Mouse (Mus musculus): ENCODE measurements around the gene Syne2.

Syne2 gene

DNA sequence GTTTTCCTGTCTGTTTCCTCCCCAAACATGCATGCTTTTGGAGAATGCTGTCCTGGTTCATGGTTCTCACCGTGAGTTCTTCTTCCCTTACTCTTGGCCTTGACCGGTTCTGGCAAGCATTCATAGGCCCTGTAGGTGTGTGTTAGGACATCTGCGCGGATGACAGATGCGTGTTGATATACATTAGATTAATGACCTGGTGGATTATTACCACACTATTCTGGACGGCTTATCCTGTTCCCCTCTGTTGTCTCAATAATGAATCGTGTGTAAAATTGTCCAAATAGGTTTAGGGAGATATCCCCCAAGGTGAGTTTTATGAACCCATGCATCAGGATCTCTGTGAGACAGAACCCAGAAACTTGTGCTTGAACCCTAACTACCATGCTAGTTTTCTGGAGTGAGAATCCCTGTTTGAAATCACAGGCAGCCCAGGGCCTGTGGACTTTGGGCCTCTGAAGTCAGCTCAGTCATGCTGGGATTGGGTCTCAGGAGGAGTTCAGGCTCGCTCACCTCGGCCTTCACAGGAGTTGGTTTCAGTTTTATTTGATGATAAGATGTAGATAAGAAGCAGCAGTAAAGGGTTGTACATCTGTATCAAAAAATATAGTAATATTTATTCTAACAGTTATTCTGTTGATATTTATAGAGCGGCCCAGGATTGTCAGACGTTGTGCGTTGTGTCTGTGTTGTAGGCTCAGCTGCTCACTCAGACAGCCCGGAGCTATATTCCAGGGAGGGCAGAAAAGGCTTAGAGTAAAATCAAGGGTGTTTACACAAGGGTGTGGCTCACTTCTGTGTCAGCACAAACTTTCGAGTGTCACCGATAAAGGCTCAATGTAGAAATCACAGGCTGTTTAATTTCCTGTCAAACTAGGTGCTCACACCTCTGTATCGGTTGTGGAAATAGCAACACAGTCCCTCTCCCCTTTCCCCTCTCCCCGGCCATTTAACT is 48.8 kb downstream of the Syne2 start:
- in situ Hi-C loops (cut with MboI, MseI): no loop called here

DNA sequence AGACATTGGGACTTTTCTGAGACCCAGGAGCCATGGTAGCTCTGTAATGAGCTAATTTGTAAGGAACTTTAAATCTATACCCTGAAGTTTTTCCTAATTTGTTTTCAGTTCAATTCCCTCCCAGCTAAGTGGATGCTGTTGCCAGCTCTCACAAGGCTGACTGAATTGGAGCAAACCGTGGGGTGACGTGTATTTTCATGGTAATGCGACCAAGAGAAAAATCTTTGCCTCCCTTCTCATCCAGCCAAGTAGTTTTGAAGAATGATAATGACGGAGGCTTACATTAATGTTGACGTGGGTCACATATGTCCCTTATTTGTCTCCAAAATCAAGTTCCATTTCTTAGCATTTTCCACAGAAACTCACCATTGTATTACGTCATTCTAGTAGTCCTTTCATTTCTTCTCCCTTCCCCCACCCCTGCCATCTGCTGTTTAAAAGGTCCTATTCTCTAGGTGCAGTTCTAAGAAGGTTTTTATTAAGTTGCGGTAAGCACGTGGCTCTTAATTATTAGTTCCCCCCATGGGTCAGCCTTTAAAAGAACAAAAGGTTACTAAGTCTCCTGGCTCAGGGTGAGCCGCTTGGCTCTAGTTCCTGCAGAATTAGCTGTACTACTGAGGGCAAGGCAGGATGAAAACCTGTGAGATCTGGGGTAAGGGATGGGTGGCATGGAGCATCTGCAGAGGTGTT is 55.8 kb downstream of the Syne2 start:
- in situ Hi-C loops (cut with MboI, MseI): no loop called here

DNA sequence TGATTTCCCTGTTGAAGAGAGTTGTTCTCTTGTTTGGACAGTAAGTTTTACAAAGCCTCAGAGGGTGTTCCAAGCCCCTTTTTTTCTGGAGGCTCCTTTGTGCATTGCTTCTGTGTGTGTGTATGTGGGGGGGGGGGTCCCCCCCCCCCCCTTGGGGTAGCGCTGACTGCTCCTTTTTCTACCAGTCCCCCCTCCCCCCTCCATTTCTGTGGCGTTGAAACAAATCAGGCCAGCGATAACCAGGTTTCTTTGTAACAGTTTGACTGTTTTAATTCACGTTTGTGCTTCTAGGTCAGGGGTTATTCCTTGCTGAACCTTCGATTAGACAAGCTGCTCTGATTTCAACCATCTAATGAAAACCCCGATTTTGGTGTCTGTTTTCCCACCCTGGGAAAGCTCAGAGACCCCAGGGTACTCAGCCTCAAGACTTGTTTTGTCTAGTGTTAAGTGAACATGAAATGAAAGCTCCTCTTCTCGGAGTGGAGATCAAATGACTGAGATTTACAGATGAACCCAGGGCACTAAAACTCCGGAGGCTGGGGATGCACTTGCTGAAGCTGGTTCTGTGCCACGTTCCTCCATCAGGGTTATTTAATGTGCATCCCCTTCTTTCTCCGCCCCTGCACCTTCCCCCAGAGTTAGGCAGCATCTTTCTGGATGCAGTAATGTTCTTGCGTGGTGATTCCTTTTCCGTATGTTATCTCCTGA is 56.5 kb downstream of the Syne2 start:
- in situ Hi-C loops (cut with MboI, MseI): no loop called here

DNA sequence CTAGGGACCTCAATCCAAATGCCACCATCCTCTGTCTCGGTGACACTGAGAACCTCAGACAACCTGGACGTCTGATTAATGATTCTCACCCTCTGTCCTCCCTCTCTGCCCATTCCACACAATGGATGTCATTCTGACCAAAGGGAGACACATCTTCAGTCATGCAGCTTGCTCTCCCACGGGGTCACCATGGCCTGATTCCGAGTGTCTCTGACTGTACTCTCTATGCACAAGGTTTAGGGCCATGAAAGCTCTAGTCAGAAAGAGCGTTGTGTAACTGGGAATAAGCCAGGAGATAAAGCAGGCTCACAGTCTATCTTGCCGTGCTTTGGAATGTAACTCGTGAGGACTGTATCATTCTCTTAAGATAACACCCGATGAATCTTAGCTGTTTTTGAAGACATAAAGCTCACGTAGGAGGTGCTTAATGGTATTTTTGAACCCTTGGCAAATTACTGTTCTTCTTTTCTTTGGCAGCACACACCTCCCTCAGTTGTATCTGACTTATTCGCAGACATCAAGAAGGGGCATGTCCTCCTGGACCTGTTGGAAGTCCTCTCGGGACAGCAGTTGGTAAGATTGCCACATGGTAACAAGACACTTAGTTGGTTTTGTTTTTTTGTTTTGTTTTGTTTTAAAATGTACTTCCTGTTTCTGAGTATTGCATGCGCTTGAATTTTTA is 61.8 kb downstream of the Syne2 start:
- in situ Hi-C loops (cut with MboI, MseI): no loop called here

DNA sequence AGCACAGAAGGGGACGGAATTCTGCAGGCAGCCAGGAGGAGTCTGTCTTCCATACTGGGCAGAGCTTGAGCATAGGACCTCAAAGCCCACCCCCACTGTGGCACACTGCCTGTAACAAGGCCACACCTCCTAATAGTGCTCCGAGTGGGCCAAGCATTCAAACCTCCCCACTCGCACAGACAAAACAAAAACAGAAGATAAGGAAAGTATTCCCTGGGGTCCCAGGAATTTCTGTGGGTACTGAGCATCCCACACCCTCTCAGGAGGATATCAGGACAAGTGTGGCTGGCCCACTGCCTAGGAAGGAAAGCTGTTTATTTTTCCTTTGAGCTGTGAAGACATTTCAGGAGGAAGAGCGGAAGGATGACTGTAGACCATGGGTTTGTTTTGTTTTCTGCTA is 63.6 kb downstream of the Syne2 start:
- in situ Hi-C loops (cut with MboI, MseI): no loop called here

DNA sequence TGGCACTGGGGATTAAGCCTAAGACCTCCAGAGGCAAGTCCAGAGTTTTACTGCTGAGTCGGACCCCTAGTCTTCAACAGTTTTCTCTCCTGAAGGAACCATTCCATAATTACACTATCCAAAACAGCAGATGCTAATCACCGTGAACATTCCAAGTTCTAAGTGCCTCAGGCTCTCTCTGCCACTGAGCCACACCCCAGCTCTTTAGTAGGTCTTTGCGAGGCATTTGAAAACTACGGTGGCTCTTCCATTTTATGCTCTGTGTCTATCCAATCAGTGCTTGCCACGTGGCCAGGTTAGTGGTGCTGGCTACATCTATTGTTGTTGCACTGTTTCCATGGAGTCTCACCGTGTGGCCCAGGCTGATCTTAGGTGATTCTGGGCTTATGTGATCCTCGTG is 68.2 kb downstream of the Syne2 start:
- in situ Hi-C loops (cut with MboI, MseI): no loop called here

DNA sequence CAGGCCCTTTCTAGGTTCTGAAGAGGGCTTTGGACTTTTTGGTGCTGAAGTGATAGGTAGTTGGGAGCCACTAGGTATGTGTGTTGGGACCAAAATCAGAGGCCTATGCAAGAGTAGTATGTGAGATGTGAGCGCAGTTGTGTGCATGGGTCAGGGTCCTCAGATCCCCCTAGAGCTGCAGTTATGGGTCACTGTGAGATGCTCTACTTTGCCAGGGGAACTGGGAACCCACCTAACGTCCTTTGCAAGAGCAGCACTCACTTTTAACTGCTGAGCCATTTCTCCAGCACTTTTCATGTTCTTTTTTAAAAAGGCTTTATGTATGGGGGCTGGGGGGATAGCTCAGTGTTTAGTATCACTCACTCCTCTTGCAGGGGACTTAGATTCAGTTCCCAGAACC is 69.0 kb downstream of the Syne2 start:
- in situ Hi-C loops (cut with MboI, MseI): no loop called here

DNA sequence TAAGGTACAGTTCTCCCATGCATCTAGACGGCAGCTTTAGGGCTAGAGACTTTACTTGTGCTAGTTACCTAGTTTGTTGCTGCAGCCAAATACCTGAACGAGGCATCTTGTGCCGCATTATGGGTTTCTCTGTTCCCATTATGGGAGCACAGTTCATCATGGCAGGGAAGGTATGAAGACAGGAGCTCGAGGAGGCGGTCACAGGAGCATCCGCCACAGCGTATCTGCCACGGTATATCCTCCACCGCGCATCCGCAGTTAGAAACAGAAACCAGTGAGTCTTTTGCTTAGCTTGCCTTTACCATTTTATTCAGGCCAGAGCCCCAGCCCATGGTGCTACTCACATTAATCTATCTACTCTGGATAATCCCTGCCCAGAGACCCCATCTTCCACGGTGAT is 70.8 kb downstream of the Syne2 start:
- in situ Hi-C loops (cut with MboI, MseI): no loop called here

DNA sequence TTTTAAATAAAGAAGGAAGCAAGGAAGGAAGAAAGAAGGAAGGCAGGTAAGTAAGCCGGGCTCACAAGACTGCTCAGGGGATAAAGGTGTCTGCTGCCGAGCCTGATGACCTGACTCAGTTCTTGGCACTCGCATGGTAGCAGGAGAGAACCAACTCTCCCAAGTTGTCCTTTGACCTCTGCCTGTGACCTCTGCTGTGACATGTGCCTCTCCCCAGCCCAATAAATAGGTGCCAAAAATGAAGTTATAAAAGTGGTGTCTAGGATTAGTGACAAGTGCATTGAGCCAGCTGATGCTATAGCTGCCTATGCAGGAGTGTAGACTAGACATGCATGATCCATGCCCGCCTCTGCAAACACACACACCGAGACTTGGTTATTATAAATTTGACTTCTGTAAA is 73.3 kb downstream of the Syne2 start:
- in situ Hi-C loops (cut with MboI, MseI): loop anchor here (5.0 kb wide), 1 partner anchor 99 kb away; no protein-coding TSS in a partner anchor

DNA sequence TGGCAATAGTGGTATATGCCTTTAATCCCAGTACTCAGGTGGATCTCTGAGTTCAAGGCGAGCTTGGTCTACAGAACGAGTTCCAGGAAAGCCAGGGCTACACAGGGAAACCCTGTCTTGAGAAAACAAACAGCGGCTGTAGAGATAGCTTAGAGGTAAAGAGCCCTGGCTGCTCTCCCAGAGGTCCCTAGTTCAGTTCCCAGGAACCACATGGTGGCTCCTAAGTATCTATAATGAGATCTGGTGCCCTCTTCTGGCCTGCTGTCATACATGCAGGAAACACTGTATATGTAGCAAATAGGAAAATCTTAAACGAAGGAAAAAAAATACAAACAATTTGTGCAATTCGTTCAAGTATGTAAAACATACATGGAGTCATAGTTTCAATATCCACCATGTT is 75.5 kb downstream of the Syne2 start:
- in situ Hi-C loops (cut with MboI, MseI): loop anchor here (5.0 kb wide), 1 partner anchor 101 kb away; no protein-coding TSS in a partner anchor

DNA sequence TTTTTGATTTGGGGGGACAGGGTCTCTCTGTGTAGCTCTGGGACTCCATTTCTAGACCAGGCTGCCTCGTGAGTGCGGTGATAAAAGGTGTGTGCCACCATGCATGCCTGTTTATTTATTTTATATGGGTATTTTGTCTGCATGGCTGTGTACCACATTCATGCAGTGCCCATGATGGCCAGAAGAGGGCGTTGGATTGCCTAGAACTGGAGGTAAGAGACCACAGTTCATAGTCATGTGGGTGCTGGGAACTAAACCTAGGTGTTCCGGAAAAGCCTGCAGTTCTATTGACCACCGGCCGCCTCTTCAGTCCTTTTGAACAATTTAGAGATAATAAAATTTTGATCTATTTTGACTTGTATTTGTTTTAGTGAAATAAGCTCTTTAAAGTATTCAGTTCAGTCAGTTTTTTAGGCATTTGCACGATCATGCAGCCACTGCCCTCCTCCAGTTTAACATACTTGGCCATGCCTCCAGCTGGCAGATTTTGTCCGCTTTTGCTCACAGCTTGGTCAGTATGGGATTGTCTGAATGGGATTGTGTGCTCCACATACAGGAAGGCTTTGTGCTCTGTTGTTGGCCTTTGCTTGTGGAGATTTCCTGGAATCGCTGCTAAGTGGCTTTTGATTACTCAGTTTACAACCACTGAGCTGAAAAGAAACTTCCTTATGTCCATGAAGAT is 76.5 kb downstream of the Syne2 start:
- in situ Hi-C loops (cut with MboI, MseI): loop anchor here (5.0 kb wide), 1 partner anchor 102 kb away; no protein-coding TSS in a partner anchor

DNA sequence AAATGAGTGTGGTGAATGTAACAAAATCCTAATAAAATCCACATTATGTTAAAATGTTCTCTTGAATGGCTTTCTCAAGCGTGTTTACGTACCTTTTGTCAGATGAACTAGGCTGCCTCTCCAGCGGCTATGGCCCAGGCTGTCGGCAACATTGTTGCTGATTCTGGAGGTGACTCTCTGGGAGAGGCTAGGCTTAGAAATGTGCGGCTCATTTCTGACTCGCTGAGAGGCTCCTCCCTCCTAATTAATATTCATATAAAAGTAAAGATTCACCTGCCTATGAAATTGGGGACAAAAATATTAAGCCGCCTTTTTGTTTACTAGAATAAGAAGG is 77.0 kb downstream of the Syne2 start:
- in situ Hi-C loops (cut with MboI, MseI): loop anchor here (5.0 kb wide), 1 partner anchor 103 kb away; no protein-coding TSS in a partner anchor

DNA sequence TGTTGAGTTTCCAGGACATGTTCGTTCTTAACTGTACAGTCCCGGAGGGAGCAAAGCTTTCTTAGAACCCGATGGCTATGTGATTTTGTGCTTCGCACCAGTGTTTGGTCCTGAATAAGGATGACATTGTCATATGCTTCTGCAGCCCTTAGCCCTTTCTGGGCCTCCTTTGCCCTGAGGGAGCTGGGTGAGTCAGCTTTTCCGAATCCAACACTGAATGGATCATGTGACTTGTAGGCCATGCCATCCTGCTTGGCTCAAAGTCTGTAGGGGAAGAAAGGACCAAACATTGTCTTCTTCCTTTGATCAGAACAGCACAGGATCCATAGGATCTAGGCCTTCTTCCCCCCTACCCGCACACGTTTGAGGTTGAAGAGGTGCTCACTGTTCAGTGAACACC is 79.9 kb downstream of the Syne2 start:
- in situ Hi-C loops (cut with MboI, MseI): no loop called here

DNA sequence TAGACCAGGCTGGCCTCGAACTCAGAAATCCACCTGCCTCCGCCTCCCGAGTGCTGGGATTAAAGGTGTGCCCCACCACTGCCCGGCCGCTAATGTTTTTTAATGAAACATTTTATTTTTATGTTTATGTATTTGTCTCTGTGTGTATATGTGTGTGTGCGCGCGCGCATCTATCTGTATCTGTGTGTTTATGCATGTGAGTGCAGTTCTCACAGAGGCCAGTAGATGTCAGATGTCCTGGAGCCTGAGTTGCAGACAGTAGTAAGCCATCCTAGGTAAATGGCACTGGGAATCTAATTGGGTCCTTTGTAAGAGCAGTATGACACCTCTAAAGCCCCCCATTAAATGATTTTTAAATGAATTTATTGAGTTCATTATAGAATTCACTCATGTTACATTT is 83.8 kb downstream of the Syne2 start:
- in situ Hi-C loops (cut with MboI, MseI): no loop called here

DNA sequence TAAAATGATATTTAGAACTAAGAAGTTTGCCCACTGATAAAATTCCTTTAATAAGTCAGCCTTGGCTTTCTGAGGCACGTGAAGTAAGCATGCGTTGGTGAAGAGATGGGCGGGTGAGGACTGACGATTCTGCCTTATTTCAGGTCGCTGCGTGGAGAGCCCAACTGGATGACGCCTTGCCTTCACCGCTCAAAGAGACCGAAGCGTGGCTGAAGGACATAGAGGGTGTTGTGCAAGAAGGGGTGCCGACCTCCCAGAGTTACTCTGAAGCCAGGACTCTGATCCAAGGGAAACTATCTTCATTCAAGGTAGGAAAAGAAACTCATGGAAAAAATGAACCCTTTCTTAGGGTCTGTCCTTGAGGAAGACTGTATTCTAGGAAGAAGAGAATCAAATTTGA is 86.1 kb downstream of the Syne2 start:
- in situ Hi-C loops (cut with MboI, MseI): no loop called here

DNA sequence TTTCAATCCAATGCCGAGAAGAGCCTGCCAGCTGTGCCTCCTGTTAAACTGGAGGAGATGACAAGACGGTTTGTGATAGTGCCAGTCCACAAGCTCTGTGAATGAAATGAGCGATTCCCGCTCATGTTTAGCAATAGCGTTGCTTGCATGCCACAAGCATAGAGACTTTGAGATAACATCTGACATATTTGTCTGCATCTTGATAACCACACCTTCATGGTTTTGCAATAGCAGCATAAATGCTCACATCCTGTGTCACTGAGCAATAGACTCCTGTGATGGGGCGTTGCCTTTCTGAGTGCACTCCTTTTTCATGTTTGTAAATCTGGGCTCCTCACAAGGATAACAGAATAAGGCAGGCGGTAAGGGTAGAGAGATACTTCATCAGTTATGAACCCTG is 87.4 kb downstream of the Syne2 start:
- in situ Hi-C loops (cut with MboI, MseI): no loop called here

DNA sequence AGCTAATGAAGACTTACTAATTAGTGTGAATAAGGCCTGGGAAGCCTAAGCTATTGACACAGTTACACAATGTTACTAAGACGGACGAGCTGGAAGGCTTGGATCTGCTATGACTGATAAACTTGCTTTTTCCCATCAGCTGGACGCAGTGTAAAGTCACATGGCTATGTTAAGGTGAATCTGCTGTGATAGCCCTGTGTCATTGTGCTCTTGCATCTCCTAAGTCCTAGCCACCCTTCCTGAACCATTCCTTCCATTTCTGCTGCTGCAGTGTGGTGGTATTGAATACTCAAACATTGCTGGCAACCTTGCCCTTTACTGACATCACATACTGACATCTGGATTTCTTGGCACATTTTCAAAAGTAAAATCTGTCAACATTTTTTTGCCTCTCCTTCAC is 90.5 kb downstream of the Syne2 start:
- in situ Hi-C loops (cut with MboI, MseI): no loop called here

DNA sequence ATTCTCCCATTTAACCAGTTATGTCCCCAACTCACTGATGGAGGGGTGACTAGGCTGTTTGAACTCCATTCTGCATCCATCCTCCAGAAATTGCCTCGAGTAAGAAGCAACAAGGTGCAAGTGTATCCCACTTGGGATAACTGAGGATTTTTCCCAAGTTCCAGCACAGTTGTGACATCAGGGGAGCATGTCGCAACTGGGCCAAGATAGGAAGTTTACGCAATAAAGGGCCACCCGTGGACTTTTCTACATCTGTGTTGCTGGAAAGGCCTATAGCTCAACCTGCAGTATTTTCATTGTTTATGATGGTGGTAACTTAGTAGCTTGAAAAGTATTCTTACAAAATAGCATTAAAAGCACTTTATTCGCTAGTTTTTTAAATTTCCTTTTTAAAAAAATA is 97.8 kb downstream of the Syne2 start:
- in situ Hi-C loops (cut with MboI, MseI): no loop called here

DNA sequence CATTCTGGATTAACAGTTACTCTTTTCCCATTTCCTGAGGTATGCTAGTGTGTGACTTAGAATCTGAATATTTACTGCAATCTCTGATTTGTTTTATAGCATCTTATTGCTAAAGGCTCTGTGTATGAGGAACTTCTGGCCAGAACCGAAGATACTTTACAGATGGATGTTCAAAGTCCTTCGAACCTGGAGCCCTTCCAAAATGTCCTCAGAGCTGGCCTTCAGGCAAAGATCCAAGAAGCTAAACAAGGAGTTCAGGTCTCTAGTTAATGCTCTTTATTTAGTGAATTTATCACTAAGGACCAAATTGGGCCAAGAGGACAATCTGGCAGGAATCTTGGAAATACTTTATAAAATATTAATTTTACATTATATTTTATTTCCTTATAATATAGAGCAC is 100.5 kb downstream of the Syne2 start:
- in situ Hi-C loops (cut with MboI, MseI): no loop called here

DNA sequence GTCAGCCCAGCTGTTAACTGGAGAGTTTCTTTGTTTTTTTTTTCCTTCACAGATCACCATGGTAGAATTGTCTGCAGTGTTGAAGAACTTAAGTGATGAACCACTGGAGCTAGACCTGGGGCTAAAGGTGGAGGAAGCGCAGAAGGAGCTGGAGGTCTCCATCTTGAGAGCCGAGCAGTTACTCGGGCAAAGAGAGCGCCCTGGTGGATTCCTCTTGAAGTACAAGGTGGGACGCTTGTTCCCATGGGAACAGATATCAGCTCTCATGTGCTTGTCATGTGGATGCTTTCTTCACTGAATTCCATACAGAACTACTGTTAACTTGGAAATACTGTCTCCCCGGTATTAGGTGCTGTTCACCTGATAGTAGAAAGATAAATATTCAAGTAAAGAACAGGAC is 101.0 kb downstream of the Syne2 start:
- in situ Hi-C loops (cut with MboI, MseI): no loop called here

DNA sequence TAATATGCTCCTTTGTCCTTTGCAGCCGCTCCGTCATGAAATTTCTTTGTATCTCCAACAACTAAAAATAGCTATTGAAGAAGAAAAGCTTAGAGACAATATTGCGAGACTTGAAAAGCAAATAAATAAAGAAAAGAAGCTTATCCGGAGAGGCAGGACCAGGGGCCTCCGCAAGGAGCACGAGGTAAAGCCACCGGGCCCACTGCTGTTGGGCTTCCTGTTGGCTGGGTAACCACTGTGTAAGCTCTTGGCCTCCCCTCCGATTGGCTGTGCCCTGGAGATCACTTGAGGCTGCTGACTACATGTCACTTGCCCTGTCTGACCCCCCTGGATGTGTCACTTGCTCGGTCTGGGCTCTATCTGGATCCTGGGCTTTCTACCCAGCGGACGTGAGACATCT is 105.0 kb downstream of the Syne2 start:
- in situ Hi-C loops (cut with MboI, MseI): no loop called here

Data from T-helper 1 cell (primary cell).